Mouse (Mus musculus) limb, embryonic 14.5 days (tissue): ENCODE data around the gene Gje1. TPM values are rescaled to one million over a fixed set of nuclear protein-coding genes. Genes with fewer than 3 reads are reported as not detected.

Experiments used
- ATAC-seq: fragments of 200-750 bp; cut with Nextera tagmentation; 2 replicates; pipeline ENCODE4 v1.8.0; 2017; ENCODE audit warnings: low read depth, moderate number of reproducible peaks, moderate TSS enrichment; ENCODE audit not compliant: low FRiP score
- DNase-seq: peaks from one replicate; pipeline ENCODE4 v3.0.0-alpha.2; 2015; ENCODE audit warnings: low spot score
- H3K27ac ChIP-seq: fragments of 300-500 bp; sonication (generic); replicated peaks from 2 replicates; pipeline ENCODE4 v1.5.1; 2014; ENCODE audit warnings: low read depth, mild to moderate bottlenecking, low read length, moderate library complexity, mixed read lengths
- H3K27me3 ChIP-seq: fragments of 300-500 bp; sonication (generic); 2 replicates; pipeline ENCODE4 v1.6.1; 2014; ENCODE audit warnings: low read length, mixed read lengths; ENCODE audit not compliant: control insufficient read depth, insufficient read depth
- H3K36me3 ChIP-seq: fragments of 300-500 bp; sonication (generic); 2 replicates; pipeline ENCODE4 v1.6.1; 2014; ENCODE audit warnings: mild to moderate bottlenecking, low read length, moderate library complexity, mixed read lengths; ENCODE audit not compliant: control insufficient read depth, insufficient read depth
- H3K4me1 ChIP-seq: fragments of 300-500 bp; sonication (generic); 2 replicates; pipeline ENCODE4 v1.6.1; 2014; ENCODE audit warnings: antibody characterized with exemption, low read length, mixed read lengths; ENCODE audit not compliant: control insufficient read depth, insufficient read depth
- H3K4me2 ChIP-seq: fragments of 300-500 bp; sonication (generic); replicated peaks from 2 replicates; pipeline ENCODE4 v1.6.1; 2014; ENCODE audit warnings: low read depth, mild to moderate bottlenecking, low read length, moderate library complexity; ENCODE audit not compliant: severe bottlenecking
- H3K4me3 ChIP-seq: fragments of 300-500 bp; sonication (generic); replicated peaks from 2 replicates; pipeline ENCODE4 v1.5.1; 2014; ENCODE audit warnings: low read length
- H3K9ac ChIP-seq: fragments of 300-500 bp; sonication (generic); 2 replicates; pipeline ENCODE4 v1.6.1; 2014; ENCODE audit warnings: mild to moderate bottlenecking, low read depth, low read length, moderate library complexity; ENCODE audit not compliant: severe bottlenecking
- H3K9me3 ChIP-seq: fragments of 300-500 bp; sonication (generic); 2 replicates; pipeline ENCODE4 v1.6.1; 2016; ENCODE audit warnings: low read length; ENCODE audit not compliant: control insufficient read depth
- POLR2A ChIP-seq: fragments of 200-500 bp; IDR thresholded peaks from 2 replicates; pipeline ENCODE4 v1.8.0; 2012; ENCODE audit warnings: inconsistent platforms, mild to moderate bottlenecking, moderate library complexity, borderline replicate concordance; ENCODE audit not compliant: insufficient read depth, insufficient read length; ENCODE audit errors: extremely low read depth
- WGBS: fragments of 180-500 bp; shearing (Covaris S2); extraction: QIAGEN DNeasy Blood & Tissue Kit; methylation state at CpG from one replicate; pipeline ENCODE4 v1.1.7; 2014; 5-methylcytosine and 5-hydroxymethylcytosine counted together
- polyA plus RNA-seq, 2 experiments: library from polyadenylated mRNA; depleted of rRNA in 1 of 2; stranded (reverse) in 1 of 2; unstranded in 1 of 2; fragments of >200 nt; fragmentation: Nextera tagmentation in 1 of 2; extraction: Ambion mirVana in 1 of 2; gene quantifications; 2 replicates each; pipeline versions ENCODE4 v1.2.1 to v1.2.3; 2012 to 2014

The Gje1 gene
- polyA plus RNA-seq, 2 experiments, result not detected

GRCm38 (mm10) chr10:14705072-14706066 lies 12.6 kb downstream of the Gje1 start, which contains the start of the genes Vta1 and Nmbr:
Gene Vta1 (minus strand): TSS chr10:14705560.
Gene Nmbr (plus strand): TSS chr10:14705591.
- H3K9me3 ChIP-seq, result no peaks in the 10 kb centered on the region
- H3K27ac ChIP-seq, result peak within 1 kb of the TSS; percentile 43; the same call in 1 of the 2 replicates
- H3K4me3 ChIP-seq, result peak within 1 kb of the TSS; percentile 97
- H3K4me1 ChIP-seq, result peaks cover 12% of the 10 kb centered on the region
- H3K27me3 ChIP-seq, result no peaks in the 10 kb centered on the region
- ATAC-seq (peak; percentile 98), DNase-seq (peak; percentile 97)
- TF ChIP-seq POLR2A, result no peak
- WGBS, result under 1% methylated on average over 50 of the region's 50 CpGs
- no peaks in the 10 kb centered on the region for H3K36me3 ChIP-seq
- peak within 1 kb of the TSS; percentile 82 for H3K9ac ChIP-seq
- peak within 1 kb of the TSS; percentile 63 for H3K4me2 ChIP-seq

- peak overlapping the region; percentile 63; the same call in 1 of the 2 replicates for H3K4me2 ChIP-seq
- H3K4me3 ChIP-seq, result peak overlapping the region; percentile 97
- H3K4me1 ChIP-seq, result peaks cover 12% of the 10 kb centered on the region
- no peak for TF ChIP-seq POLR2A
- H3K9ac ChIP-seq, result peak overlapping the region; percentile 82; the same call in 1 of the 2 replicates
- 67% methylated on average over 4 of the region's 4 CpGs for WGBS
- no peaks in the 10 kb centered on the region for H3K9me3 ChIP-seq
- no peaks in the 10 kb centered on the region for H3K36me3 ChIP-seq
- no peaks in the 10 kb centered on the region for H3K27me3 ChIP-seq
- DNase-seq (no peak), ATAC-seq (no peak)
- H3K27ac ChIP-seq, result no peak overlapping the region
These were observed 14.1 kb downstream of the Gje1 start for GRCm38 (mm10) chr10:14703830-14704420.

GRCm38 (mm10) chr10:14703239-14703638 lies 14.8 kb downstream of the Gje1 start:
- Histone ChIP-seq H3K4me3 (no peak overlapping the region), H3K27me3 (no peaks in the 10 kb centered on the region), H3K27ac (no peak overlapping the region), H3K36me3 (no peaks in the 10 kb centered on the region), H3K9ac (no peak overlapping the region), H3K4me2 (no peak overlapping the region), H3K4me1 (peaks cover 12% of the 10 kb centered on the region), H3K9me3 (no peaks in the 10 kb centered on the region)
- TF ChIP-seq POLR2A, result no peak
- 87% methylated on average over 1 of the region's 1 CpGs for WGBS
- no peak for ATAC-seq
- no peak for DNase-seq

- no peaks in the 10 kb centered on the region for H3K27me3 ChIP-seq
- TF ChIP-seq POLR2A, result no peak
- ATAC-seq (no peak), DNase-seq (no peak)
- no peaks in the 10 kb centered on the region for H3K9me3 ChIP-seq
- no peak overlapping the region for H3K9ac ChIP-seq
- no peak overlapping the region for H3K4me3 ChIP-seq
- no peak overlapping the region for H3K4me2 ChIP-seq
- WGBS, result 90% methylated on average over 3 of the region's 3 CpGs
- H3K27ac ChIP-seq, result no peak overlapping the region
- H3K36me3 ChIP-seq, result peaks cover 4% of the 10 kb centered on the region
- no peaks in the 10 kb centered on the region for H3K4me1 ChIP-seq
These were observed 27.7 kb downstream of the Gje1 start for GRCm38 (mm10) chr10:14690349-14690748.

- no peak overlapping the region for H3K4me2 ChIP-seq
- no peak for TF ChIP-seq POLR2A
These were observed 29.1 kb downstream of the Gje1 start for GRCm38 (mm10) chr10:14688785-14689442.

More at GRCm38 (mm10) chr10:14688785-14689442, 29.1 kb downstream of the Gje1 start:
- H3K9me3 ChIP-seq, result no peaks in the 10 kb centered on the region
- no peaks in the 10 kb centered on the region for H3K4me1 ChIP-seq
- H3K27ac ChIP-seq, result no peak overlapping the region
- WGBS, result 87% methylated on average over 6 of the region's 6 CpGs
- no peak for ATAC-seq
- no peaks in the 10 kb centered on the region for H3K27me3 ChIP-seq
- H3K9ac ChIP-seq, result no peak overlapping the region
- no peak overlapping the region for H3K4me3 ChIP-seq
- no peak for DNase-seq
- peaks cover 9% of the 10 kb centered on the region for H3K36me3 ChIP-seq
